ENCODE assay signal across 7 mouse cellular contexts in the genomic region with DNA sequence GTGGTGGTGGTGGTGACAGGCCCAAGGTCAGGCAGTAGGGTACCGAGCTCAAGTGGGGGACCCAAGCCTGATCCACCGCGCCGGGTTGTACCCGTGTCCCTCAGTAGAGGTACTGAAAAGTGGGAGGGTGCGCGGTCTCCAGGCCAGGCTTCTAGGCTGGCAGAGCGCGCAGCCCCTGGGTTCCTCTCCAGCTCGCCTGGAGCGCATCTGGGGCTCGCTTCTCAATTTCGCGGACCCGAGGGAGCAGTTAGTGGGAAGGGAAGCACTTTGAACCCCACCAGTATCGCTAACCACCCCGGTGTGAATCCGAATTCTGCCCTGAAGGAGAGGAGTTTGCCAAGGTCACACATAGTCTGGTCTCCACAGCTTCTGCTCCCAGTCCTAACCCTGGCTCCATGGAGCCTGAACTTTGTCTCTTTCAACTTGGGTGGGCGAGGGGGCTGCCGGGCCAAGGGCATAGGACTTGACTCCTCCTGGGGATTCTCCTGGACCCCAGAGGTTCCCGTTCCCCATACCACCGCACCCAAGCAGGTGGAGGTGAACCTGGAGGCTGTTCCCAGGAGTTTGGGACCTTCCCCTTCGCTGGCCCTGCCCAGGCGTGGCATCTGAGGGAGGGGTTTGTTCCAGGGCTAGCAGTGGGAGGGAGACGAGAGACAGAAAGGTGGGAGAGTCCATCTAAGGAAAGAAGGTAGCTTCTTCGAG. TPM values are rescaled to one million over a fixed set of nuclear protein-coding genes. Genes with fewer than 3 reads are reported as not detected.
DNase-seq lines count a peak whose midpoint lies in the region; ATAC-seq and TF ChIP-seq lines count a peak whose summit lies in the region.

No protein-coding gene starts in this region.

- H3K9ac ChIP-seq in ES-Bruce4 (ENCODE audit: low read depth, poor library complexity, severe bottlenecking) = peak overlapping the region; percentile 84; the same call in 1 of the 2 replicates
- H3K9ac ChIP-seq in forebrain, embryonic 12.5 days = 0 out of 2 replicates have a peak overlapping the region, but pooled peaks have one; percentile 29
- H3K9ac ChIP-seq in neural tube, embryonic 15.5 days (replicated peaks) = peak overlapping the region; percentile 74

- no peak overlapping the region for H3K27ac ChIP-seq in ES-Bruce4 (ENCODE audit: insufficient read depth, low read length)
- H3K27ac ChIP-seq in forebrain, embryonic 12.5 days = no peak overlapping the region
- H3K27ac ChIP-seq in neural tube, embryonic 15.5 days (replicated peaks) = no peak overlapping the region

- 0 out of 2 replicates have a peak, but pooled peaks have one; percentile 2 for TF ChIP-seq EP300 in ES-Bruce4 (IDR thresholded peaks at IDR 0.05; ENCODE audit: insufficient read depth, low read depth, low read length)

- 3% methylated on average over 26 of the region's 26 CpGs for WGBS in forebrain, embryonic 12.5 days
- 3% methylated on average over 26 of the region's 26 CpGs for WGBS in neural tube, embryonic 15.5 days

- peak overlapping the region; percentile 93 for H3K4me2 ChIP-seq in forebrain, embryonic 12.5 days
- H3K4me2 ChIP-seq in neural tube, embryonic 15.5 days = peak overlapping the region; percentile 71

- no peak for TF ChIP-seq CTCF in ES-Bruce4 (IDR thresholded peaks at IDR 0.05; ENCODE audit: low read depth, low read length)

- TF ChIP-seq POLR2A in ES-Bruce4 (IDR thresholded peaks at IDR 0.05; ENCODE audit: insufficient read depth, low read length) = no peak

- no peak for ATAC-seq in forebrain, embryonic 12.5 days (ENCODE audit: low FRiP score)
- ATAC-seq in neural tube, embryonic 15.5 days (ENCODE audit: low FRiP score) = 0 out of 2 replicates have a peak, but pooled peaks have one; percentile 16

- peak; percentile 39 for DNase-seq in R1 (ENCODE audit: low read depth, low spot score)
- DNase-seq in kidney, postnatal 10 days = peak; percentile 46
- no peak for DNase-seq in B cell, adult 2 months
- no peak for DNase-seq in layer of hippocampus, adult 9-11 months

- no peaks in the 10 kb centered on the region for H3K36me3 ChIP-seq in ES-Bruce4 (ENCODE audit: control insufficient read depth, insufficient read depth, low read length, poor library complexity, severe bottlenecking)
- no peaks in the 10 kb centered on the region for H3K36me3 ChIP-seq in forebrain, embryonic 12.5 days (replicated peaks)
- H3K36me3 ChIP-seq in neural tube, embryonic 15.5 days = no peaks in the 10 kb centered on the region

- peaks cover 10% of the 10 kb centered on the region for H3K27me3 ChIP-seq in ES-Bruce4 (ENCODE audit: control insufficient read depth, insufficient read depth, low read length, poor library complexity, severe bottlenecking)
- peaks cover 65% of the 10 kb centered on the region for H3K27me3 ChIP-seq in forebrain, embryonic 12.5 days
- H3K27me3 ChIP-seq in neural tube, embryonic 15.5 days (replicated peaks) = peaks cover 19% of the 10 kb centered on the region

- peak overlapping the region; percentile 84 for H3K4me3 ChIP-seq in ES-Bruce4 (ENCODE audit: low read depth, low read length)
- peak overlapping the region; percentile 61 for H3K4me3 ChIP-seq in forebrain, embryonic 12.5 days (replicated peaks)
- H3K4me3 ChIP-seq in neural tube, embryonic 15.5 days (replicated peaks) = peak overlapping the region; percentile 72

- peaks cover 12% of the 10 kb centered on the region for H3K4me1 ChIP-seq in ES-Bruce4 (ENCODE audit: control insufficient read depth, insufficient read depth, low read length)
- peaks cover 28% of the 10 kb centered on the region for H3K4me1 ChIP-seq in forebrain, embryonic 12.5 days
- peaks cover 54% of the 10 kb centered on the region for H3K4me1 ChIP-seq in neural tube, embryonic 15.5 days

- no peaks in the 10 kb centered on the region for H3K9me3 ChIP-seq in ES-Bruce4 (replicated peaks; ENCODE audit: control insufficient read depth, insufficient read depth, low read length, poor library complexity, severe bottlenecking)
- no peaks in the 10 kb centered on the region for H3K9me3 ChIP-seq in forebrain, embryonic 12.5 days
- H3K9me3 ChIP-seq in neural tube, embryonic 15.5 days (replicated peaks) = no peaks in the 10 kb centered on the region

RNA-seq across cellular contexts. Expression of a gene that starts 1.3 kb away (rescaled TPM):
- 5.7 and 6.2 TPM in 2 replicates for polyA plus RNA-seq in ES-Bruce4 (2011; ENCODE audit: insufficient read depth, insufficient read length, low read depth, missing spikeins)
- polyA plus RNA-seq in forebrain, embryonic 12.5 days (2016; fragmentation: Nextera tagmentation; extraction: Ambion mirVana) = 1.1 and 1.3 TPM in 2 replicates
- 11.5 and 13.3 TPM in 2 replicates for polyA plus RNA-seq in neural tube, embryonic 15.5 days (2015; fragmentation: Nextera tagmentation; extraction: Ambion mirVana)

Comparison
In these comparisons a context has a peak if more than half of its experiments do, and no peak if none do; other contexts are left out.
1. H3K9ac ChIP-seq: peak in every context shown above with its lines; median percentile 84 in ES-Bruce4; 74 in neural tube, embryonic 15.5 days; 29 in forebrain, embryonic 12.5 days.
2. DNase-seq: peak in R1 (single experiment) and kidney, postnatal 10 days (single experiment); none in B cell, adult 2 months (0 of 2) and layer of hippocampus, adult 9-11 months (single experiment).
3. Peak in every context shown above with its lines, with median percentiles within 50 percentile points of each other: H3K4me3 ChIP-seq.